In genomic region chr4:137388059-137388794, GRCm38 (mm10) we compare ENCODE assay signal across 7 mouse cellular contexts. TPM values are rescaled to one million over a fixed set of nuclear protein-coding genes. Genes with fewer than 3 reads are reported as not detected.
DNase-seq lines count a peak whose midpoint lies in the region; ATAC-seq lines count a peak whose summit lies in the region.

No protein-coding gene starts in this region.

- no peaks in the 10 kb centered on the region for H3K9me3 ChIP-seq in intestine, embryonic 16.5 days (ENCODE audit: control insufficient read depth, low read length)
- H3K9me3 ChIP-seq in midbrain, embryonic 11.5 days (ENCODE audit: control insufficient read depth, low read length), result peaks cover 3% of the 10 kb centered on the region; the same call in 1 of the 2 replicates

- peak; percentile 83 for DNase-seq in adrenal gland, adult 8-10 months
- DNase-seq in embryo, embryonic 9.5 days (ENCODE audit: extremely low spot score), result peak; percentile 91
- peak; percentile 64 to 86 for DNase-seq in gastrocnemius, postnatal 4 days (ENCODE audit: low spot score in 2 of 2)
- peak; percentile 89 for DNase-seq in left cerebral cortex, postnatal 36 days (ENCODE audit: low spot score in 2 of 2)
- peak; percentile 99 for DNase-seq in midbrain, embryonic 11.5 days (ENCODE audit: low spot score, missing footprints)
- peak; percentile 91 for DNase-seq in skeletal muscle tissue, adult 2 months (ENCODE audit: low read depth, low spot score)

- under 1% methylated on average over 46 of the region's 46 CpGs for WGBS in intestine, embryonic 16.5 days
- 1% methylated on average over 46 of the region's 46 CpGs for WGBS in midbrain, embryonic 11.5 days

- peak overlapping the region; percentile 71 for H3K4me3 ChIP-seq in intestine, embryonic 16.5 days (ENCODE audit: low read length)
- H3K4me3 ChIP-seq in midbrain, embryonic 11.5 days (ENCODE audit: low read depth, low read length), result peak overlapping the region; percentile 81

- peak overlapping the region; percentile 85 for H3K4me2 ChIP-seq in intestine, embryonic 16.5 days (ENCODE audit: low read depth, low read length)
- peak overlapping the region; percentile 85 for H3K4me2 ChIP-seq in midbrain, embryonic 11.5 days

- intact Hi-C loops in left cerebral cortex, postnatal 36 days (cut with DNase I), result no loop called here

- H3K4me1 ChIP-seq in intestine, embryonic 16.5 days (ENCODE audit: control insufficient read depth, insufficient read depth, low read length), result 0 out of 2 replicates have a peak, but pooled peaks cover 5% of the 10 kb centered on the region
- peaks cover 8% of the 10 kb centered on the region; the same call in 1 of the 2 replicates for H3K4me1 ChIP-seq in midbrain, embryonic 11.5 days (ENCODE audit: control insufficient read depth, insufficient read depth, low read length)

- peak overlapping the region; percentile 83 for H3K9ac ChIP-seq in intestine, embryonic 16.5 days (ENCODE audit: low read depth, low read length)
- H3K9ac ChIP-seq in midbrain, embryonic 11.5 days (ENCODE audit: low read length), result peak overlapping the region; percentile 86

- H3K27ac ChIP-seq in intestine, embryonic 16.5 days (ENCODE audit: low read length), result peak overlapping the region; percentile 98
- peak overlapping the region; percentile 76 for H3K27ac ChIP-seq in midbrain, embryonic 11.5 days (ENCODE audit: low read depth, low read length)

- ATAC-seq in intestine, embryonic 16.5 days, result peak; percentile 93
- ATAC-seq in midbrain, embryonic 11.5 days (ENCODE audit: low FRiP score), result peak; percentile 90

- H3K36me3 ChIP-seq in intestine, embryonic 16.5 days (ENCODE audit: control insufficient read depth, insufficient read depth, low read length), result no peaks in the 10 kb centered on the region
- H3K36me3 ChIP-seq in midbrain, embryonic 11.5 days (ENCODE audit: control insufficient read depth, insufficient read depth, low read length), result no peaks in the 10 kb centered on the region

- no peaks in the 10 kb centered on the region for H3K27me3 ChIP-seq in intestine, embryonic 16.5 days (replicated peaks; ENCODE audit: control insufficient read depth, insufficient read depth, low read length)
- H3K27me3 ChIP-seq in midbrain, embryonic 11.5 days (ENCODE audit: control insufficient read depth, insufficient read depth, low read length), result no peaks in the 10 kb centered on the region

RNA-seq across cellular contexts. Expression of gene Cela3a, which starts 21.4 kb away (rescaled TPM):
- total RNA-seq in adrenal gland, adult 8-10 months (2022), result not detected
- under 1 TPM in 1 of 2 experiments, not detected in 1; 0.34 TPM for total RNA-seq in gastrocnemius, postnatal 4 days (2021)
- 0.26 and 0.31 TPM in 2 replicates for polyA plus RNA-seq in intestine, embryonic 16.5 days (2015; fragmentation: Nextera tagmentation; extraction: Ambion mirVana)
- not detected for total RNA-seq in left cerebral cortex, postnatal 36 days (2021)
- not detected in 2 replicates for polyA plus RNA-seq in midbrain, embryonic 11.5 days (2014; fragmentation: Nextera tagmentation; extraction: Ambion mirVana)

RNA-seq across cellular contexts. Expression of gene Cdc42, which starts 30.7 kb away (rescaled TPM):
- 100 to 1,000 TPM; 385 to 468 (median 412) TPM for total RNA-seq in adrenal gland, adult 8-10 months (2022)
- 100 to 1,000 TPM; 298 to 314 TPM for total RNA-seq in gastrocnemius, postnatal 4 days (2021)
- polyA plus RNA-seq in intestine, embryonic 16.5 days (2015; fragmentation: Nextera tagmentation; extraction: Ambion mirVana), result 671 and 691 TPM in 2 replicates
- total RNA-seq in left cerebral cortex, postnatal 36 days (2021), result 100 to 1,000 TPM; 311 to 333 TPM
- 710 and 751 TPM in 2 replicates for polyA plus RNA-seq in midbrain, embryonic 11.5 days (2014; fragmentation: Nextera tagmentation; extraction: Ambion mirVana)

RNA-seq across cellular contexts. Expression of gene Cela3b, which starts 42.1 kb away (rescaled TPM):
- under 1 TPM in 1 of 4 experiments, not detected in 3; 0.42 TPM for total RNA-seq in adrenal gland, adult 8-10 months (2022)
- under 1 TPM in 1 of 2 experiments, not detected in 1; 0.34 TPM for total RNA-seq in gastrocnemius, postnatal 4 days (2021)
- 237 and 402 TPM in 2 replicates for polyA plus RNA-seq in intestine, embryonic 16.5 days (2015; fragmentation: Nextera tagmentation; extraction: Ambion mirVana)
- total RNA-seq in left cerebral cortex, postnatal 36 days (2021), result not detected
- not detected in 2 replicates for polyA plus RNA-seq in midbrain, embryonic 11.5 days (2014; fragmentation: Nextera tagmentation; extraction: Ambion mirVana)

Comparison
In these comparisons a context has a peak if more than half of its experiments do, and no peak if none do; other contexts are left out.
1. Peak in every context shown above with its lines: DNase-seq, ATAC-seq, H3K4me3 ChIP-seq and H3K27ac ChIP-seq.